Mouse (Mus musculus) brown adipose tissue, adult 24 weeks (tissue): ENCODE data around the gene 4931406P16Rik. TPM values are rescaled to one million over a fixed set of nuclear protein-coding genes. Genes with fewer than 3 reads are reported as not detected.

Source experiments
- H3K27ac ChIP-seq: fragments of 200-500 bp; replicated peaks from 2 replicates; pipeline ENCODE4 v1.5.1; 2012; ENCODE audit warnings: low read depth, mild to moderate bottlenecking, low read length
- H3K4me1 ChIP-seq: fragments of 200-500 bp; 2 replicates; pipeline ENCODE4 v1.6.1; 2012; ENCODE audit warnings: low read length, mixed read lengths; ENCODE audit not compliant: control insufficient read depth, insufficient read depth, insufficient read length
- H3K4me3 ChIP-seq: fragments of 200-500 bp; 2 replicates; pipeline ENCODE4 v1.5.1; 2012; ENCODE audit warnings: low read depth, mild to moderate bottlenecking, low read length, moderate library complexity; ENCODE audit not compliant: insufficient read depth
- polyA plus RNA-seq: library from polyadenylated mRNA; stranded (reverse); fragments of >200 nt; gene quantifications from 2 replicates; pipeline ENCODE4 v1.2.4, GENCODE M21; 2012; ENCODE audit not compliant: missing spikeins, insufficient read depth, insufficient read length

4931406P16Rik gene
- polyA plus RNA-seq, 1 experiment, result 19.2 TPM

DNA sequence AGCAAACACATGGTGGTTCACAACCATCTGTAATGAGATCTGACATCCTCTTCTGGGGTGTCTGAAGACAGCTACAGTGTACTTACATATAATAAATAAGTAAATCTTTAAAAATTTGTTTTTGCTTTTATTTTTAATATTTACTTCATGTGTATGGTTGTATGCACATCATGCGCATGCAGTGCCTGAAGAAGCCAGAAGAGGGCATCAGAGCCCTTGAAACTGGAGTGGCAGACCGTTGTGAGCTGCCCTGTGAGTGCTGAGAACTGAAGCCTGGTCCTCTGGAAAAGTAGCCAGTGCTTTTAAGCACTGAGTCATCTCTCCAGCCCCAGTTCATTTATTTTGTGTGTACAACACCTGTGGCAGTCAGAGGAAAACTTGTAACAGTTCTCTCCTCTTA is 10.7 kb upstream of the 4931406P16Rik start:
- H3K27ac ChIP-seq, result peak overlapping the region; percentile 44; the same call in 1 of the 2 replicates
- peaks cover 12% of the 10 kb centered on the region for H3K4me1 ChIP-seq
- no peak overlapping the region for H3K4me3 ChIP-seq

DNA sequence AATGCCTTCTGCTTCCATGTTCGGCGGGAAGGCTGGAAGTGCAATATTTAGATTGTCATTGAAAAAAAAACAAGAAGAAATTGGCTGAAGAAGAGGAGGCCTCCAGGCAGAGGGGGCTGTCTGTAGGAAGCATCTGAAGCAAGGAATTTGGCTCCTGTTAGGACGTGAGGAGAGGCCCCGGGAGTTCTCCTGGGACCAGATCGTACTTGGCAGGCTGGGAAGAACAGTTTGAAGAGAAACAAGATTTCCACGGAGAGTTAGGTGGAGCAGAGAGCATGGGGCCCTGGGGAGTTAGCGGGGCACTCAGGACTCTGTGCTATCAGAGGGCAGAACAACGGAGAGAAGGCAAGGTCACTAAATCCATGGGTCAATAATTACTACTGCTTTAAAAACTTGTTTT is 10.0 kb upstream of the 4931406P16Rik start:
- peak overlapping the region; percentile 45; the same call in 1 of the 2 replicates for H3K27ac ChIP-seq
- no peak overlapping the region for H3K4me3 ChIP-seq

DNA sequence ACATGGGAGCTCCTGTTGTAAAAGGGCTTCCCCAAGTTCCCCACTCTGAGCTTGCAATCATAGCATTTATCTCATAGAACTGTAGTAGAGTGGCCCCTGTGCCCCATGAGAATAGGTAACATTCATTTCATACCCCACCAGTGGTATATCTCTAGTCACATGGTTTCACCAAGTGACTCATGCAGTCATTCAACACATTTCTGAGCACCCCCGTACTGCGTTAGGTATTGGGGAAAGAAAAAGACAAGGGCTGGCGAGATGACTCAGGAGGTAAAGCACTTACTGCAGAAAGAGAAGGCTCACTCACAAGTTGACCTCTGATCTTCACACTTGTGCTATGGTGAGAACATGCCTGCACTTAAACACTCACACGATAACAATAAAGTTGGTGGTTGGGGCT is 8.6 kb upstream of the 4931406P16Rik start:
- H3K4me3 ChIP-seq, result no peak overlapping the region
- peaks cover 14% of the 10 kb centered on the region for H3K4me1 ChIP-seq
- H3K27ac ChIP-seq, result no peak overlapping the region

More for the DNA sequence above, 10.0 kb upstream of the 4931406P16Rik start:
- peaks cover 16% of the 10 kb centered on the region for H3K4me1 ChIP-seq

GRCm38 (mm10) chr7:34321119-34321518 is 7.8 kb upstream of the 4931406P16Rik start:
- Histone ChIP-seq H3K4me3 (no peak overlapping the region), H3K27ac (peak overlapping the region; percentile 60), H3K4me1 (peaks cover 14% of the 10 kb centered on the region)

DNA sequence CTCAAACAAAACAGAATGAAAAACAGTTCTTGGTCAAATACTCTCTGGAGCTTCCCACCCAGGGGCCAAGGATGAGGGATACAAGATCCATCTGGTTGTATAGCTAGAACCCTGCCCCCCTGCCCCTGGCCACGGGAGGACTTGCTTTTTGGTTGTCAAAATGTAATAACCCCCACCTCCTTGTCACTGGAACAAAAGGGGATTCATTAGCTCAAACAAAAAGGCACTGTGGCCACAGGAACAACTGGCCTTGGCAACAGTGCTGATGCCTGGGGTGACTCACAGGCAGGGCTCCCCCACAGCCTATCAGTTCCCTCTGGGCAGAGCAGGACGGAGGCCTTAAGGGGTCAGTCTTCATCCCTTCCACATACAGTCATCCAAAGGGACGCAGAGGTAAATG is 6.6 kb upstream of the 4931406P16Rik start:
- Histone ChIP-seq H3K4me3 (no peak overlapping the region), H3K4me1 (peaks cover 14% of the 10 kb centered on the region), H3K27ac (peak overlapping the region; percentile 60)

GRCm38 (mm10) chr7:34319123-34319522 is 5.8 kb upstream of the 4931406P16Rik start:
- Histone ChIP-seq H3K4me3 (no peak overlapping the region), H3K27ac (peak overlapping the region; percentile 76), H3K4me1 (peaks cover 14% of the 10 kb centered on the region)

DNA sequence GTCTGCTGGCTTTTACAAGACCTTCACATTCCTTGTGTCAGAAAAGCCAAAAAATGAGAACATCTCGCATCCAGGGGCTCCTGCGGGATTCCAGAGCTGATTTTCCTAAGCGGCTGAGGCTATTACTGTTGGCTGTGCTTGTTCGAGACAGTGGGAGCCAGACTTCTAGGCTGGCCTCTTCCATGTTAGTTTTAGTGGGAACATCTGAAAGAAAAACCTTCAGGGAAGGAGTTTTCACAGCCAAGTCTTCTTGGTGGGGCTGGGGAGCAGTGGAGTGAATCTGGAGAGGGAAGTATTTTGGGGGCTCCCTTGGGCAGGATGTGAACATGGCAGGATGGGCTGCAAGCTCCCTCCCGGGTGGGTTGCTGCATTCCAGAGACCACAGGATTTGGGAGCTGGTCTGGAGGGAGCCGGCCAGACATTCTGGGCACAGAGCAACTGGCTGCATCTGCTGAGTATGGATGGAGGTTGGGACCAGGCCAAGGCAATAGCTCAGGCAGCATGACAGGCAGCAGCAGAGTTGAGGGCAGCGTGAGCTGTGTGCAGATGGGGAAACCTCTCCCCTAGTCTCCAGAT is 4.6 kb upstream of the 4931406P16Rik start:
- Histone ChIP-seq H3K4me1 (peaks cover 14% of the 10 kb centered on the region), H3K4me3 (no peak overlapping the region), H3K27ac (peak overlapping the region; percentile 76)

DNA sequence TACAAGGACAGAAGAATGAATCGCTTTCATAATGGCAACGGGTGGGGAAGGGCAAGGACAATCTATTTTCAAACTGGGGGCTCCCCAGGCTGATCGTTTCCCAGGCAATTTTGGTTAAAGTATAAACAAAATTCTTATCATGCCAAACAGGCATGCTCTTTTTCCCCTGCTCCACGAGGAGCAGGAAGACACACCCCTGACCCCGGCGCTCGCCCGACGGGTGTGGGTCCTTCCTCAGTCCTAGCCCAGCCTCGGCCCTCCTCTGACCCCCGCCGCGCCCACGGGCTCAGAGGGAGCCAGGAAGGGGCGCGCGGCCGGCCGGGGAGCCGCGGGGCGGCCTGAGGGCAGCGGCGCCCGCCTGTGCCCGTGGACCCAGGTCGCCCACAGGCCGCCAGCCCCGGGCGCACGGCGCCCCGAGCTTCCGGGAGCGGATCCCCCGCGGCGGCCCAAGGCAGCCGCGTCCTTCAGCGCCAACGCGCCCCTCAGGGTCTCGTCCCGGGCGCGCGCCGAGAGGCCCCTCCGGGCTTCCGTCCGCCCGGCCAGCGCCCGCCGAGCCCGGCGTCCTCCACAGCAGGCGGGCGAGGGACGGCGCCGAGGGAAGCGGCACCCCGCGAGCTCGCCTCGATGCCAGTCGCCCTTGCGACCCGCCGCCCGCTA is 437 bp downstream of the 4931406P16Rik start:
- peak overlapping the region; percentile 99 for H3K27ac ChIP-seq
- H3K4me3 ChIP-seq, result peak overlapping the region; percentile 83
- H3K4me1 ChIP-seq, result peaks cover 9% of the 10 kb centered on the region; the same call in 1 of the 2 replicates

- Histone ChIP-seq H3K4me3 (no peak overlapping the region), H3K27ac (peak overlapping the region; percentile 40), H3K4me1 (peaks cover 25% of the 10 kb centered on the region)
These were observed 4.1 kb downstream of the 4931406P16Rik start for GRCm38 (mm10) chr7:34309186-34309764.

GRCm38 (mm10) chr7:34308586-34308985 is 4.8 kb downstream of the 4931406P16Rik start:
- peaks cover 28% of the 10 kb centered on the region for H3K4me1 ChIP-seq
- H3K4me3 ChIP-seq, result 0 out of 2 replicates have a peak overlapping the region, but pooled peaks have one; percentile 1
- H3K27ac ChIP-seq, result peak overlapping the region; percentile 40

DNA sequence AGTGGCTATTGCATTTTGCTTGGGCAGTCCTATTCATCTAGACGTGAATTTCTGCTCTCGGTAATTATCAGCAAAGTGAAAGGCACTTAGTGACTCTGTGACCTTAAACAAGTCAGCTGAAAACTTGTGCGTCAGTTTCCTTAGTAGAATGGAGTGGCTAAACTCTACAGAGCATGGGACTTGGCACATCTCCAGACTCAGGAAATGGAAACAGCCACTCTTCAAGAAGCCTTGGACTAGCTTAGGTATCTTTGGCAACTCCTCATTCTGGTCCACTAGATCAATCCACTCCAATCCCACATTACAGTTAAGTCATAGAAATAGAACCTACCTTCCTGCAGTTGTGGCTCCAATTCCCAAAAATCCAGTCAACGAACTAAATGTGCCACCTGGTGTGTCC is 7.9 kb downstream of the 4931406P16Rik start:
- Histone ChIP-seq H3K4me1 (peaks cover 48% of the 10 kb centered on the region), H3K27ac (peak overlapping the region; percentile 78), H3K4me3 (no peak overlapping the region)

GRCm38 (mm10) chr7:34302651-34303050 is 10.7 kb downstream of the 4931406P16Rik start:
- Histone ChIP-seq H3K4me1 (peaks cover 52% of the 10 kb centered on the region), H3K4me3 (no peak overlapping the region), H3K27ac (peak overlapping the region; percentile 97)

- H3K4me3 ChIP-seq, result no peak overlapping the region
- H3K27ac ChIP-seq, result peak overlapping the region; percentile 97
- H3K4me1 ChIP-seq, result peaks cover 50% of the 10 kb centered on the region
These were observed 11.4 kb downstream of the 4931406P16Rik start for GRCm38 (mm10) chr7:34301952-34302351.

- Histone ChIP-seq H3K27ac (no peak overlapping the region), H3K4me1 (peaks cover 36% of the 10 kb centered on the region), H3K4me3 (no peak overlapping the region)
These were observed 14.5 kb downstream of the 4931406P16Rik start for GRCm38 (mm10) chr7:34298818-34299217.

DNA sequence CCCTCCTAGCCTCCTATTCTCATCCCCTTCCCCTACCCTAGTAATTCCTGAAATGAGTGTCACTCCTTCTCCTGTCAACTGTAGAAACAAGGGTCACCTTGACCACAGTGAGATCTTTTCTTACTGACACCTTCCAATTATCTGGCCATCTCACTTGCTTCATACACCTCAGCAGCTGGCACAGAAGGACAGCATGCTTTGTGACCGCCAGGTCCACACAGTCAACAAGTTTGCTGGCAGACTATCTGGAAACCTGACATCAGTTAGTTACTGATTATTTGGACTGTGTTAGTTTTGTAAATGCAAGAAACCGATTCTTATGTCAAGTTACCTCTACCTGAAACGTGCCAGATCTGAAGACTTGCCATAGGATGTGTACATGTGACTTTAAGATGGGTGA is 17.2 kb downstream of the 4931406P16Rik start:
- Histone ChIP-seq H3K4me3 (no peak overlapping the region), H3K27ac (peak overlapping the region; percentile 51; the same call in 1 of the 2 replicates), H3K4me1 (peaks cover 23% of the 10 kb centered on the region)
